Mouse (Mus musculus): Measurements from ENCODE around the gene Vmp1. TPM values are rescaled to one million over a fixed set of nuclear protein-coding genes. Genes with fewer than 3 reads are reported as not detected.

Gene Vmp1
- polyA plus RNA-seq, 1 experiment from 2014 or later = 85.4 TPM

GRCm38 (mm10) chr11:86578809-86579730 is 104.6 kb downstream of the Vmp1 start:
- Histone ChIP-seq H3K9me3 (no peaks in the 10 kb centered on the region), H3K9ac (no peak overlapping the region)
- no peak for ATAC-seq (ENCODE audit: low FRiP score, low read depth)

DNA sequence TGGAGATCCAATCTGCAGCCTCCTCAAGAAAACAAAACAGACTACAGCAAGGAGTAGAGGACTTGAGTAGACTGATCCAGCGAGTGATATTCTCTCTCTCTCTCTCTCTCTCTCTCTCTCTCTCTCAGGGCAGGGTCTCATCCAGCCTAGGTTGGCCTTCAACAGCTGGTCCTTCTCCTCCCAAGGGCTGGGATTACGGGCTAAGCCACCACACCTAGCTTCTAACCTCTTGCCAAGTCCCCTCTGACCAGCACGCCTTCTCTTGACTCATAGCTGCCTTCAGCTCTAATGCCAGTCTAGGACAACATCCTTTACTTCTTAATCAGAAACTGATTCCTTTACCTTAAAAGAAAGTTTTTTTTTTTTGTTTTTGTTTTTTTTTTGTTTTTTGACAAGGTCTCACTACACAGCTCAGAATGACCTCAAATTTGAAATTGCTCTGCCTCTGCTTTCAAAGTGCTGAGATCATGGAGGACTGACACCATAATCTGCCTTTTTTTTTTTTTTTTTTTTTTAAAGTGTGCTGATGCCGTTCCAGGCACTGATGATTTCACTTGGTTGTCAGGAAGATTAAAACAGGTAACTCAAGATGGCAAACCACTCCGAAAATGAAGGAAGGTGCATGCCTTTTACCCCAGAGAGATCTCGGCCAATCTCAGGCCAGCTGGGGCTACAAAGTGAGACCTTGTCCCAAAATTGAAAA is 105.4 kb downstream of the Vmp1 start:
- Histone ChIP-seq H3K27ac (no peak overlapping the region), H3K36me3 (peaks cover 7% of the 10 kb centered on the region; the same call in 1 of the 2 replicates), H3K4me1 (0 out of 2 replicates have a peak, but pooled peaks cover 11% of the 10 kb centered on the region), H3K9ac (no peak overlapping the region), H3K4me2 (replicated peaks) (no peak overlapping the region), H3K4me3 (no peak overlapping the region), H3K9me3 (no peaks in the 10 kb centered on the region), H3K27me3 (no peaks in the 10 kb centered on the region)
- no peak for ATAC-seq (ENCODE audit: low FRiP score, low read depth)
- WGBS = 83% methylated on average over 6 of the region's 6 CpGs

More at GRCm38 (mm10) chr11:86578809-86579730, 104.6 kb downstream of the Vmp1 start:
- H3K27me3 ChIP-seq = no peaks in the 10 kb centered on the region
- H3K27ac ChIP-seq = no peak overlapping the region
- 78% methylated on average over 25 of the region's 25 CpGs for WGBS
- H3K4me3 ChIP-seq = no peak overlapping the region
- no peak overlapping the region for H3K4me2 ChIP-seq (replicated peaks)
- H3K36me3 ChIP-seq = peaks cover 7% of the 10 kb centered on the region; the same call in 1 of the 2 replicates
- 0 out of 2 replicates have a peak, but pooled peaks cover 11% of the 10 kb centered on the region for H3K4me1 ChIP-seq

DNA sequence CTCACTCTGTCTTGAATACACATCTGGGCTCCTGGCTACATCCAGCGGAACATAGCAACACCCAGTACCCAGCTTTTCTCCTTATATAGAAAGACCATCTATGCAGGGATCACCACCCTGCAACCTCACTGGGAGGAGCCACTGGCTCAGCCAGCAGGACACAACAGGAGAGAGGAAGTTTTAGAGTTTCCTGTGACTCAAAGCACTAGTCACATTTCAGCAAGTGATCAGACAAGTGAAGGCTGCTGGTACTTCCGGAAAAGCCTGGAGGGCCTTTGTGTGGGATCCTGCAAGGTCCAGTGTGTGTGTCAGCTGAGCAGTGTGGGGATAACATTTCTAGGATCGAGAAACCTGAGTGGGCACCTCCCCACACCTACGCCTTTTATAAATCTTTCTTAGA is 106.4 kb downstream of the Vmp1 start:
- Histone ChIP-seq H3K9ac (no peak overlapping the region), H3K4me1 (peaks cover 16% of the 10 kb centered on the region; the same call in 1 of the 2 replicates), H3K36me3 (no peaks in the 10 kb centered on the region), H3K27me3 (no peaks in the 10 kb centered on the region), H3K4me2 (replicated peaks) (no peak overlapping the region), H3K27ac (no peak overlapping the region), H3K4me3 (no peak overlapping the region), H3K9me3 (no peaks in the 10 kb centered on the region)
- WGBS = 67% methylated on average over 4 of the region's 4 CpGs
- ATAC-seq (ENCODE audit: low FRiP score, low read depth) = no peak; the same call in 1 of the 2 replicates

DNA sequence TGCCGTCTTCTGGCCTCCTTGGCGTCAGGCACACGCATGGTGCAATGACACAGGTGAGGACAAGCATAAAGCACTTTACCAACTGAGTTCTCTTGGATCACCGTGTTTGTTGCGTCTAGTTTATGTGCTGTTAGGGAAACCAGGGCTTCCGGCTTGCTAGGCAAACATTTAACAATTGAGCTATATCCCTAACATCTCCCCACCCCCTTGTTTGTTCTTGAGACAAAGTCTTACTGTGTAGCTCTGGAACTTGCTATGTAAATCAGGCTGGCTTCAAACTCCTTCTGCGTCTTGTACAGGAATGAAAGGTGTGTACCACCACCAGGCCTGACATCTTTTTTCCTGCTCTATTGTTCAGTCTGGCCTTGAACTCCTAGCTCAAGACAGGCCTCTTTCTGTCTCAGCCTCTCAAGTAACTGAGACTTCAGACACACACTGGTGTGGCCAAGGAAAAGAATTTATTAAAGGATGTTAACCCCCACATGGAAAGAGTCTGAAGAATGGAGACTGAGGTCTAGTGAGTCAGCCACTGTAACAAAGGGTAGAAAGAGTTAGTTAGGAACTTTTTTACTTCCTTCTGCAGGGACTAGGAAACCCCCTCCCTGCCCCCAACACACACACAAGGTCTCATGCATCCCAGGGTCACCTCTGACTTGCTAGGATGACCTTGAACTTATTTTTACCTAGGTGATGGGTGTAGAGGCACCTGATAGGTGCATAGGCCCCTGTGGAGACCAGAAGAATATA is 107.8 kb downstream of the Vmp1 start:
- Histone ChIP-seq H3K9ac (no peak overlapping the region), H3K36me3 (no peaks in the 10 kb centered on the region), H3K27me3 (no peaks in the 10 kb centered on the region), H3K4me3 (no peak overlapping the region), H3K27ac (no peak overlapping the region), H3K4me2 (replicated peaks) (no peak overlapping the region), H3K9me3 (no peaks in the 10 kb centered on the region), H3K4me1 (peaks cover 30% of the 10 kb centered on the region)
- no peak for ATAC-seq (ENCODE audit: low FRiP score, low read depth)
- 75% methylated on average over 7 of the region's 7 CpGs for WGBS

DNA sequence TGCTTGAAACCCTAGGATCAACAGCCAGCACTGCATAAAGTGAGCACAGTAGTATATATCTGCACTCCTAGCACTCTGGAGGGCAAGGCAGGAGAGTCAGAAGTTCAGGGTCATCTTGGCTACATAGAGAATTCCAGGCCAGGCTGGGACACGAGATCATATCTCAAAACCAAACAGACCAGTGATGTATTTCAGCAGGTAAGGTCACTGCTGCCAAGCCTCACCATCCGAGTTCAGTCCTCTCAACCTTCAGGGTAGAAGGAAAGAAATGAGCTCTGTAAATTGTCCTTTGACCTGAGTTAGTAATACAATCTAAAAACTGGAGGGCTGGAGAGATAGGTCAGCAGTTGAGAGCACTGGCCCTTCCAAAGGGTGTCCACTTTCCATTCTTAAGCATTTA is 109.2 kb downstream of the Vmp1 start:
- H3K4me2 ChIP-seq (replicated peaks) = no peak overlapping the region
- no peaks in the 10 kb centered on the region for H3K36me3 ChIP-seq
- no peak overlapping the region for H3K27ac ChIP-seq
- H3K27me3 ChIP-seq = no peaks in the 10 kb centered on the region
- no peak for ATAC-seq (ENCODE audit: low FRiP score, low read depth)
- no peak overlapping the region for H3K4me3 ChIP-seq
- peaks cover 39% of the 10 kb centered on the region for H3K4me1 ChIP-seq
- no peaks in the 10 kb centered on the region for H3K9me3 ChIP-seq
- 78% methylated on average over 2 of the region's 2 CpGs for WGBS
- H3K9ac ChIP-seq = no peak overlapping the region

DNA sequence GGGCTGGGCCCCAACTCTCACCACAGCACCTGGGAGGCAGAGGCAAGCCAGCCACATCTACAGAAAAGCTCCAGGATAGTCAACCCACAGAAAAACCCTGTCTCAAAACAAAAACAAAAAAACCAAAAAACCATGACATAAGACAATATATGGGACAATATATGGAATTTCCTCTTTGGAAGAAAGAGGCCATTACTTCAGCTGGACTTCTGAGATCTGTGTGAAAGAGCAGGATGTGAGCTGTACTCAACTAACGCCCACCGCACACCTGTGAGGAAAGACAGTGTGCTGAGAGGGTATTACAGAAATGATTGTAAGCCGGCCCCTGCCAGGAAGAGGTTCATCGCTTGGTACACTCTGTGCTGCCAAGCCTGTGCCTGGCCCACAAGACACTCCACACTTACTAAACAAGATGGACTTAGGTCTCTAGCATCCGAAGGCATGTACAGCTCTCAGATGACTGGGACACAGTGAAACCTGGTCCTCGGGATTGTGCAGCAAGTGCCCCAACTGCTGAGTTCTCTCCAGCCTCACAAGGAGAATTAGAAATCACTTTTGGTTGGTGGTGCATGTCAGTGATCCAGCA is 109.9 kb downstream of the Vmp1 start:
- H3K4me2 ChIP-seq (replicated peaks) = no peak overlapping the region
- no peaks in the 10 kb centered on the region for H3K27me3 ChIP-seq
- H3K9ac ChIP-seq = no peak overlapping the region
- no peak overlapping the region for H3K4me3 ChIP-seq
- H3K36me3 ChIP-seq = no peaks in the 10 kb centered on the region
- H3K9me3 ChIP-seq = no peaks in the 10 kb centered on the region
- peaks cover 33% of the 10 kb centered on the region for H3K4me1 ChIP-seq
- no peak for ATAC-seq (ENCODE audit: low FRiP score, low read depth)
- 90% methylated on average over 6 of the region's 6 CpGs for WGBS
- H3K27ac ChIP-seq = no peak overlapping the region

GRCm38 (mm10) chr11:86572623-86573022 is 111.0 kb downstream of the Vmp1 start:
- no peaks in the 10 kb centered on the region for H3K9me3 ChIP-seq
- H3K27me3 ChIP-seq = no peaks in the 10 kb centered on the region
- no peak for ATAC-seq (ENCODE audit: low FRiP score, low read depth)
- H3K36me3 ChIP-seq = no peaks in the 10 kb centered on the region
- 63% methylated on average over 2 of the region's 2 CpGs for WGBS
- H3K4me1 ChIP-seq = peaks cover 31% of the 10 kb centered on the region
- no peak overlapping the region for H3K9ac ChIP-seq
- H3K27ac ChIP-seq = no peak overlapping the region
- H3K4me2 ChIP-seq (replicated peaks) = no peak overlapping the region
- no peak overlapping the region for H3K4me3 ChIP-seq

DNA sequence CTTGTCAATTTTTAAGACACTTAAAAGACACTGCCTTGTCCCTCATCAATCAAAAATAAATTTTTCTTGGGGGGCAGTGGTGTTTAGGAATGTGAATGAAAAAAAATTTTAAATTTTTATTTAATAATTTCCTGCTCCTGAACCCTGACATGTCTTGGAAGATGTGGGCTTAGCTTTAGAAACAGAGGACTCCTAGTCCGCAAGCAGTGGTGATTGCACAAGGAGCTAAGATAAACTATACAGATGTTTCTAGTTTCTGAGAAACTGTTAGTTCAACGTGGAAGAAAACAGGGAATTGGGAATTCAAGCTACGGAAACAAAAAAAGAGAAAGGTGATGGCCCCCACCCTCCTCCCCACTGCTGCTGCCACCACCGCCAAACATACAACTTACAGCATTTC is 111.8 kb downstream of the Vmp1 start:
- Histone ChIP-seq H3K27me3 (no peaks in the 10 kb centered on the region), H3K9me3 (no peaks in the 10 kb centered on the region), H3K27ac (peak overlapping the region; percentile 58), H3K4me3 (no peak overlapping the region), H3K9ac (no peak overlapping the region), H3K36me3 (peaks cover 5% of the 10 kb centered on the region; the same call in 1 of the 2 replicates), H3K4me2 (replicated peaks) (peak overlapping the region; percentile 49; the same call in 1 of the 2 replicates), H3K4me1 (peaks cover 31% of the 10 kb centered on the region)
- 41% methylated on average over 4 of the region's 4 CpGs for WGBS
- ATAC-seq (ENCODE audit: low FRiP score, low read depth) = no peak

DNA sequence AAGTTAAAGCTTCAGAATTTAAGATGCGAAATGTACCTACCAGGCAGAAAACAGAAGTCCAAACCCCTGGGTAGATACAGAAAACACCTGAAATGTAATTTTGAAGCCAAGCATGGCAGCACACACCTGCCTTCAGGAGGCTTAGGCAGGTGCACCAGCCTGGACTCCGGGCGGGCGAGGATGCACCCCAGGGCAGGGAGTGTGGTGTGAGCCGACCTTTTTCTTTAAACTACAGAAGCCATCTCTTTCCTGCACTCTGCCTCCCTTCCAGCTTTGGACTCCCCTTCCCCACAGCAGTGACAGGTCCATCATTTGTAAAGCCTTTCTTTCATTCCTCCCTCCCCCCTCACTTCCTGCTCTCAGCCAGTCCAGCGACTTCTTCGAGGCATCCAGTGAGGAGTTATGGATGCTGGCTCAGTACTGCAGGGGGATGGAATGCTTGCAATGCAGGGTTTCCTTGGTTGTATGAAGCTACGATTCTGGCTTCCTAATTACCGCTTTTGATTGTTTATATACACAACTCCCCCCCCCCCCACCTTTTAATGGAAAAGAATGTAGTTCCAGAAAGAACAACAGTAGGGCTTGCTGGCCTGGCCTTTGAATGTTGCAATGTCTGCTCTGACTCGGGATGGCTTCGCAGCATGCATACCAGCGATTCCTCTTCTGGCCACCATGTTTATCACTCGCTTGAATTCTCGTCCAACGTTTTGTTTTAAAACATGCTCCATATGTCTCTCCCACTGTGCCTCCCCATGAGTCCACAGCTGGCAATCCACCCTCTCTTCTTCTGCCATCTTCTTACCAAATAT is 112.4 kb downstream of the Vmp1 start:
- peak overlapping the region; percentile 49 for H3K4me2 ChIP-seq (replicated peaks)

GRCm38 (mm10) chr11:86570261-86570746 is 113.3 kb downstream of the Vmp1 start:
- peak; percentile 67 for ATAC-seq (ENCODE audit: low FRiP score, low read depth)
- Histone ChIP-seq H3K4me1 (peaks cover 31% of the 10 kb centered on the region), H3K9ac (no peak overlapping the region), H3K36me3 (peaks cover 14% of the 10 kb centered on the region), H3K4me3 (no peak overlapping the region), H3K27ac (peak overlapping the region; percentile 89), H3K4me2 (replicated peaks) (peak overlapping the region; percentile 43), H3K9me3 (no peaks in the 10 kb centered on the region), H3K27me3 (no peaks in the 10 kb centered on the region)
- 8% methylated on average over 9 of the region's 9 CpGs for WGBS

More for the DNA sequence above, 112.4 kb downstream of the Vmp1 start:
- Histone ChIP-seq H3K9ac (no peak overlapping the region), H3K4me3 (no peak overlapping the region), H3K9me3 (no peaks in the 10 kb centered on the region), H3K4me1 (peaks cover 31% of the 10 kb centered on the region), H3K27ac (peak overlapping the region; percentile 89), H3K36me3 (peaks cover 6% of the 10 kb centered on the region), H3K27me3 (no peaks in the 10 kb centered on the region)
- ATAC-seq (ENCODE audit: low FRiP score, low read depth) = peak; percentile 65; the same call in 1 of the 2 replicates
- WGBS = 21% methylated on average over 15 of the region's 15 CpGs

- no peaks in the 10 kb centered on the region for H3K9me3 ChIP-seq
- no peaks in the 10 kb centered on the region for H3K27me3 ChIP-seq
Observed at GRCm38 (mm10) chr11:86568425-86568824, 115.2 kb downstream of the Vmp1 start.

More at GRCm38 (mm10) chr11:86568425-86568824, 115.2 kb downstream of the Vmp1 start:
- no peak for ATAC-seq (ENCODE audit: low FRiP score, low read depth)
- peaks cover 31% of the 10 kb centered on the region for H3K4me1 ChIP-seq
- WGBS = 67% methylated on average over 3 of the region's 3 CpGs
- peaks cover 16% of the 10 kb centered on the region for H3K36me3 ChIP-seq
- no peak overlapping the region for H3K4me2 ChIP-seq (replicated peaks)
- no peak overlapping the region for H3K4me3 ChIP-seq
- no peak overlapping the region for H3K9ac ChIP-seq
- H3K27ac ChIP-seq = no peak overlapping the region

Data from limb, embryonic 13.5 days (tissue).